8 mouse cellular contexts compared by ENCODE assay signal in genomic region chr15:83526424-83527091, GRCm38 (mm10). TPM values are rescaled to one million over a fixed set of nuclear protein-coding genes. Genes with fewer than 3 reads are reported as not detected.
A peak's percentile ranks its signal among the peaks of the same experiment; 100 is the strongest.
DNase-seq lines count a peak whose midpoint lies in the region; ATAC-seq and TF ChIP-seq lines count a peak whose summit lies in the region.

TSS of gene Bik (plus strand) at chr15:83526862.

- ATAC-seq in heart, embryonic 15.5 days (replicated peaks; ENCODE audit: insufficient number of reproducible peaks, insufficient read depth, low FRiP score, low read depth): peak; percentile 55
- ATAC-seq in kidney, postnatal 0 days (replicated peaks; ENCODE audit: low FRiP score, low read depth): no peak

- intact Hi-C loops in left cerebral cortex, postnatal 4 days (cut with DNase I): no loop called here

- 0 out of 2 replicates have a peak, but pooled peaks cover 2% of the 10 kb centered on the region for H3K4me1 ChIP-seq in embryonic fibroblast, embryonic 13.5 days (ENCODE audit: control insufficient read depth, insufficient read depth, low read length)
- peaks cover 85% of the 10 kb centered on the region for H3K4me1 ChIP-seq in heart, embryonic 15.5 days (replicated peaks)
- H3K4me1 ChIP-seq in kidney, postnatal 0 days (replicated peaks; ENCODE audit: insufficient read depth, low read length): peaks cover 21% of the 10 kb centered on the region; the same call in 1 of the 2 replicates

- H3K27ac ChIP-seq in embryonic fibroblast, embryonic 13.5 days (ENCODE audit: insufficient read depth, low read length): no peak within 1 kb of the TSS
- H3K27ac ChIP-seq in heart, embryonic 15.5 days: peak within 1 kb of the TSS; percentile 95
- no peak within 1 kb of the TSS for H3K27ac ChIP-seq in kidney, postnatal 0 days

- no peaks in the 10 kb centered on the region for H3K27me3 ChIP-seq in heart, embryonic 15.5 days
- H3K27me3 ChIP-seq in kidney, postnatal 0 days (ENCODE audit: insufficient read depth, low read length): no peaks in the 10 kb centered on the region

- DNase-seq in left cerebral cortex, postnatal 4 days: peak; percentile 46
- no peak for DNase-seq in left cerebral cortex, adult 9 months (ENCODE audit: low spot score in 2 of 2)
- DNase-seq in kidney, postnatal 0 days (ENCODE audit: low spot score): peak; percentile 65
- peak; percentile 72 to 79 for DNase-seq in lung, postnatal 4 days
- DNase-seq in spleen, adult 18-20 months: peak; percentile 19 to 40
- no peak for DNase-seq in frontal cortex, postnatal 10 days (ENCODE audit: low spot score in 2 of 2)

- H3K4me2 ChIP-seq in heart, embryonic 15.5 days: peak within 1 kb of the TSS; percentile 83
- H3K4me2 ChIP-seq in kidney, postnatal 0 days (ENCODE audit: low read length): peak within 1 kb of the TSS; percentile 93

- no peaks in the 10 kb centered on the region for H3K9me3 ChIP-seq in heart, embryonic 15.5 days (replicated peaks)
- no peaks in the 10 kb centered on the region for H3K9me3 ChIP-seq in kidney, postnatal 0 days (replicated peaks; ENCODE audit: low read length)

- H3K36me3 ChIP-seq in heart, embryonic 15.5 days: no peaks in the 10 kb centered on the region
- H3K36me3 ChIP-seq in kidney, postnatal 0 days (ENCODE audit: insufficient read depth, low read length): no peaks in the 10 kb centered on the region

- peak within 1 kb of the TSS; percentile 66 for H3K9ac ChIP-seq in heart, embryonic 15.5 days
- peak within 1 kb of the TSS; percentile 56 for H3K9ac ChIP-seq in kidney, postnatal 0 days (ENCODE audit: low read depth, low read length)

- no peak for TF ChIP-seq POLR2A in embryonic fibroblast, embryonic 13.5 days (IDR thresholded peaks at IDR 0.05; ENCODE audit: low read depth, low read length)

- H3K4me3 ChIP-seq in embryonic fibroblast, embryonic 13.5 days (ENCODE audit: insufficient read depth, low read length): peak within 1 kb of the TSS; percentile 51
- peak within 1 kb of the TSS; percentile 65 for H3K4me3 ChIP-seq in heart, embryonic 15.5 days
- peak within 1 kb of the TSS; percentile 51 for H3K4me3 ChIP-seq in kidney, postnatal 0 days (replicated peaks; ENCODE audit: low read depth, low read length)

- TF ChIP-seq CTCF in embryonic fibroblast, embryonic 13.5 days (IDR thresholded peaks at IDR 0.05; ENCODE audit: borderline replicate concordance, insufficient read depth, low read length): no peak
- TF ChIP-seq CTCF in kidney, postnatal 0 days (IDR thresholded peaks at IDR 0.05; ENCODE audit: low read depth): no peak

- WGBS in heart, embryonic 15.5 days: under 1% methylated on average over 45 of the region's 45 CpGs
- WGBS in kidney, postnatal 0 days: under 1% methylated on average over 45 of the region's 45 CpGs

RNA-seq across cellular contexts. Expression of gene Bik, which starts in this region (rescaled TPM):
- not detected for total RNA-seq in left cerebral cortex, postnatal 4 days (2021)
- polyA plus RNA-seq in embryonic fibroblast, embryonic 13.5 days (2011; ENCODE audit: insufficient read length, low read depth, missing spikeins): not detected in 2 replicates
- 24.0 and 24.5 TPM in 2 replicates for polyA plus RNA-seq in heart, embryonic 15.5 days (2015; fragmentation: Nextera tagmentation; extraction: Ambion mirVana)
- 14.1 and 16.1 TPM in 2 replicates for polyA plus RNA-seq in kidney, postnatal 0 days (2015; fragmentation: Nextera tagmentation; extraction: Ambion mirVana)

Comparison
In these comparisons a context has a peak if more than half of its experiments do, and no peak if none do; other contexts are left out.
1. RNA of gene Bik (polyA plus RNA-seq): 24.0 to 24.5 TPM in heart, embryonic 15.5 days and 14.1 to 16.1 TPM in kidney, postnatal 0 days; not detected in embryonic fibroblast, embryonic 13.5 days; every median in the first group is over 10 times any median in the second.
2. Peak in DNase-seq in left cerebral cortex, postnatal 4 days; RNA of the gene not detected or under 1 TPM.
3. DNase-seq: peak in kidney, postnatal 0 days (single experiment), lung, postnatal 4 days (2 of 2) and spleen, adult 18-20 months (2 of 2); none in left cerebral cortex, adult 9 months (0 of 2) and frontal cortex, postnatal 10 days (0 of 2).
4. Peak in every context shown above with its lines, with median percentiles within 50 percentile points of each other: H3K4me3 ChIP-seq.